In genomic region chr17:30539098-30539497, GRCm38 (mm10) we compare ENCODE assay signal across 8 mouse cellular contexts. TPM values are rescaled to one million over a fixed set of nuclear protein-coding genes. Genes with fewer than 3 reads are reported as not detected.
DNase-seq lines count a peak whose midpoint lies in the region; ATAC-seq and TF ChIP-seq lines count a peak whose summit lies in the region.

No protein-coding gene starts in this region.

- H3K4me2 ChIP-seq in heart, embryonic 15.5 days, result no peak overlapping the region
- no peak overlapping the region for H3K4me2 ChIP-seq in embryonic facial prominence, embryonic 15.5 days (replicated peaks)
- no peak overlapping the region for H3K4me2 ChIP-seq in stomach, postnatal 0 days (replicated peaks; ENCODE audit: low read depth)
- no peak overlapping the region for H3K4me2 ChIP-seq in forebrain, embryonic 12.5 days

- no peak for DNase-seq in heart, adult 9 months (ENCODE audit: low spot score in 2 of 2)
- DNase-seq in brain, adult 2 months (ENCODE audit: low read depth, low spot score), result peak; percentile 76
- peak; percentile 60 to 62 for DNase-seq in kidney, postnatal 4 days
- DNase-seq in stomach, postnatal 0 days (ENCODE audit: low spot score), result peak; percentile 21

- no peaks in the 10 kb centered on the region for H3K9me3 ChIP-seq in heart, embryonic 15.5 days (replicated peaks)
- H3K9me3 ChIP-seq in embryonic facial prominence, embryonic 15.5 days (replicated peaks), result no peaks in the 10 kb centered on the region
- H3K9me3 ChIP-seq in stomach, postnatal 0 days (ENCODE audit: control insufficient read depth, low read length), result no peaks in the 10 kb centered on the region
- no peaks in the 10 kb centered on the region for H3K9me3 ChIP-seq in forebrain, embryonic 12.5 days

- peak; percentile 18; the same call in 1 of the 2 replicates for TF ChIP-seq CTCF in stomach, postnatal 0 days (IDR thresholded peaks at IDR 0.05; ENCODE audit: low read depth)

- peak; percentile 58 for ATAC-seq in heart, embryonic 15.5 days (replicated peaks; ENCODE audit: insufficient number of reproducible peaks, insufficient read depth, low FRiP score, low read depth)
- no peak; the same call in 1 of the 2 replicates for ATAC-seq in embryonic facial prominence, embryonic 15.5 days (ENCODE audit: insufficient number of reproducible peaks, low FRiP score, low TSS enrichment, low read depth)
- no peak for ATAC-seq in stomach, postnatal 0 days (ENCODE audit: low FRiP score, low TSS enrichment)
- ATAC-seq in forebrain, embryonic 12.5 days (ENCODE audit: low FRiP score), result no peak
- no peak for ATAC-seq in monocyte, adult 5-6 weeks (replicated peaks; ENCODE audit: insufficient number of reproducible peaks, low FRiP score, low TSS enrichment, poor library complexity, severe bottlenecking)

- H3K9ac ChIP-seq in heart, embryonic 15.5 days, result no peak overlapping the region
- no peak overlapping the region for H3K9ac ChIP-seq in embryonic facial prominence, embryonic 15.5 days
- H3K9ac ChIP-seq in stomach, postnatal 0 days (ENCODE audit: low read length), result no peak overlapping the region
- no peak overlapping the region for H3K9ac ChIP-seq in forebrain, embryonic 12.5 days

- no peak for TF ChIP-seq EP300 in stomach, postnatal 0 days (optimal IDR thresholded peaks at IDR 0.05)

- peaks cover 33% of the 10 kb centered on the region for H3K4me1 ChIP-seq in heart, embryonic 15.5 days (replicated peaks)
- H3K4me1 ChIP-seq in embryonic facial prominence, embryonic 15.5 days, result peaks cover 6% of the 10 kb centered on the region; the same call in 1 of the 2 replicates
- H3K4me1 ChIP-seq in stomach, postnatal 0 days (replicated peaks; ENCODE audit: control insufficient read depth, insufficient read depth), result no peaks in the 10 kb centered on the region
- H3K4me1 ChIP-seq in forebrain, embryonic 12.5 days, result peaks cover 2% of the 10 kb centered on the region; the same call in 1 of the 2 replicates

- 16% methylated on average over 8 of the region's 8 CpGs for WGBS in heart, embryonic 15.5 days
- 28% methylated on average over 8 of the region's 8 CpGs for WGBS in embryonic facial prominence, embryonic 15.5 days
- WGBS in stomach, postnatal 0 days, result 22% methylated on average over 8 of the region's 8 CpGs
- 72% methylated on average over 8 of the region's 8 CpGs for WGBS in forebrain, embryonic 12.5 days

- H3K4me3 ChIP-seq in heart, embryonic 15.5 days, result no peak overlapping the region
- H3K4me3 ChIP-seq in embryonic facial prominence, embryonic 15.5 days (replicated peaks), result no peak overlapping the region
- H3K4me3 ChIP-seq in stomach, postnatal 0 days (ENCODE audit: low read depth, low read length), result no peak overlapping the region
- H3K4me3 ChIP-seq in forebrain, embryonic 12.5 days (replicated peaks), result no peak overlapping the region

- peak overlapping the region; percentile 51 for H3K27ac ChIP-seq in heart, embryonic 15.5 days
- H3K27ac ChIP-seq in embryonic facial prominence, embryonic 15.5 days (replicated peaks), result 0 out of 2 replicates have a peak overlapping the region, but pooled peaks have one; percentile 25
- H3K27ac ChIP-seq in stomach, postnatal 0 days (replicated peaks), result no peak overlapping the region
- H3K27ac ChIP-seq in forebrain, embryonic 12.5 days, result no peak overlapping the region

- no peaks in the 10 kb centered on the region for H3K27me3 ChIP-seq in heart, embryonic 15.5 days
- H3K27me3 ChIP-seq in embryonic facial prominence, embryonic 15.5 days, result no peaks in the 10 kb centered on the region
- H3K27me3 ChIP-seq in stomach, postnatal 0 days (ENCODE audit: control insufficient read depth, insufficient read depth, low read length), result no peaks in the 10 kb centered on the region
- no peaks in the 10 kb centered on the region for H3K27me3 ChIP-seq in forebrain, embryonic 12.5 days

- no peaks in the 10 kb centered on the region for H3K36me3 ChIP-seq in heart, embryonic 15.5 days
- no peaks in the 10 kb centered on the region for H3K36me3 ChIP-seq in embryonic facial prominence, embryonic 15.5 days
- H3K36me3 ChIP-seq in stomach, postnatal 0 days (ENCODE audit: control insufficient read depth, insufficient read depth, low read length), result no peaks in the 10 kb centered on the region
- H3K36me3 ChIP-seq in forebrain, embryonic 12.5 days (replicated peaks), result no peaks in the 10 kb centered on the region

RNA-seq across cellular contexts. Expression of gene Btbd9, which starts 37.2 kb away (rescaled TPM):
- polyA plus RNA-seq in heart, embryonic 15.5 days (2015; fragmentation: Nextera tagmentation; extraction: Ambion mirVana), result 38.3 and 42.3 TPM in 2 replicates
- 55.7 and 56.6 TPM in 2 replicates for polyA plus RNA-seq in embryonic facial prominence, embryonic 15.5 days (2015; fragmentation: Nextera tagmentation; extraction: Ambion mirVana)
- polyA plus RNA-seq in stomach, postnatal 0 days (2015; fragmentation: Nextera tagmentation; extraction: Ambion mirVana), result 32.9 and 34.6 TPM in 2 replicates
- 79.8 and 85.9 TPM in 2 replicates for polyA plus RNA-seq in forebrain, embryonic 12.5 days (2016; fragmentation: Nextera tagmentation; extraction: Ambion mirVana)
- 25.3 to 57.0 TPM (median 27.5 TPM) in 3 replicates for total RNA-seq in monocyte, adult 5-6 weeks (2017)

Comparison
In these comparisons a context has a peak if more than half of its experiments do, and no peak if none do; other contexts are left out.
1. H3K27ac ChIP-seq: peak in heart, embryonic 15.5 days (single experiment) and embryonic facial prominence, embryonic 15.5 days (single experiment); none in stomach, postnatal 0 days (single experiment) and forebrain, embryonic 12.5 days (single experiment).
2. DNase-seq: peak in brain, adult 2 months (single experiment), kidney, postnatal 4 days (2 of 2) and stomach, postnatal 0 days (single experiment); none in heart, adult 9 months (0 of 2).